Mouse (Mus musculus) forebrain, embryonic 14.5 days (tissue): ENCODE data around the gene Mup11. TPM values are rescaled to one million over a fixed set of nuclear protein-coding genes. Genes with fewer than 3 reads are reported as not detected.
"Not testable (repeated sequence)": the region's sequence is repeated elsewhere in the genome, so short reads cannot be mapped to it uniquely, and the experiment has no call there.

Source experiments
- ATAC-seq: fragments of 200-750 bp; cut with Nextera tagmentation; 2 replicates; pipeline ENCODE4 v1.8.0; 2017; ENCODE audit warnings: mild to moderate bottlenecking, moderate library complexity
- DNase-seq: peaks from one replicate; pipeline ENCODE4 v3.0.0-alpha.2; 2015; ENCODE audit warnings: low spot score
- H3K27ac ChIP-seq: fragments of 300-500 bp; sonication (generic); 2 replicates; pipeline ENCODE4 v1.5.1; 2014; ENCODE audit warnings: low read depth, mild to moderate bottlenecking, control low read depth, low read length, moderate library complexity
- H3K27me3 ChIP-seq: fragments of 300-500 bp; sonication (generic); replicated peaks from 2 replicates; pipeline ENCODE4 v1.6.1; 2014; ENCODE audit warnings: low read length, control low read depth, mixed read lengths; ENCODE audit not compliant: control insufficient read depth, insufficient read depth
- H3K36me3 ChIP-seq: fragments of 300-500 bp; sonication (generic); 2 replicates; pipeline ENCODE4 v1.6.1; 2014; ENCODE audit warnings: low read length, control low read depth; ENCODE audit not compliant: control insufficient read depth, insufficient read depth
- H3K4me1 ChIP-seq: fragments of 300-500 bp; sonication (generic); 2 replicates; pipeline ENCODE4 v1.6.1; 2014; ENCODE audit warnings: antibody characterized with exemption, low read length, control low read depth; ENCODE audit not compliant: control insufficient read depth, insufficient read depth
- H3K4me2 ChIP-seq: fragments of 300-500 bp; sonication (generic); 2 replicates; pipeline ENCODE4 v1.6.1; 2014; ENCODE audit warnings: mild to moderate bottlenecking, control low read depth, low read length
- H3K4me3 ChIP-seq: fragments of 300-500 bp; sonication (generic); 2 replicates; pipeline ENCODE4 v1.5.1; 2014; ENCODE audit warnings: low read depth, low read length, control low read depth
- H3K9ac ChIP-seq: fragments of 300-500 bp; sonication (generic); 2 replicates; pipeline ENCODE4 v1.6.1; 2014; ENCODE audit warnings: mild to moderate bottlenecking, low read length, control low read depth, moderate library complexity
- H3K9me3 ChIP-seq: fragments of 300-500 bp; sonication (generic); replicated peaks from 2 replicates; pipeline ENCODE4 v1.6.1; 2016; ENCODE audit warnings: low read length, control low read depth, mixed read lengths; ENCODE audit not compliant: control insufficient read depth
- WGBS: fragments of 180-500 bp; shearing (Covaris S2); extraction: QIAGEN DNeasy Blood & Tissue Kit; methylation state at CpG from one replicate; pipeline ENCODE4 v1.1.7; 2014; 5-methylcytosine and 5-hydroxymethylcytosine counted together
- polyA plus RNA-seq: library from polyadenylated mRNA; unstranded; fragments of >200 nt; fragmentation: Nextera tagmentation; extraction: Ambion mirVana; gene quantifications from 2 replicates; pipeline ENCODE4 v1.2.1, GENCODE M21; 2014

Gene Mup11
- not detected in 2 replicates for polyA plus RNA-seq

GRCm38 (mm10) chr4:60662311-60662710 lies at the start of gene Mup11:
Gene Mup11 (minus strand): TSS chr4:60662411.
- WGBS, result 88% methylated on average over 3 of the region's 5 CpGs

More at GRCm38 (mm10) chr4:60662311-60662710, at the start of gene Mup11:
- H3K9ac ChIP-seq, H3K4me2 ChIP-seq, H3K27me3 ChIP-seq, H3K27ac ChIP-seq, H3K4me3 ChIP-seq, H3K9me3 ChIP-seq, DNase-seq, ATAC-seq, H3K36me3 ChIP-seq, H3K4me1 ChIP-seq: not testable (repeated sequence)

Other genes with a start within 250 kb of the Mup11 start
- not detected in 2 replicates for gene Mup9, start 240.5 kb downstream of the Mup11 start, polyA plus RNA-seq
- gene Mup1, start 160.5 kb downstream of the Mup11 start, polyA plus RNA-seq, result not detected in 2 replicates
- gene Mup10, start 80.2 kb downstream of the Mup11 start, polyA plus RNA-seq, result not detected in 2 replicates
- gene Mup12, start 78.9 kb upstream of the Mup11 start, polyA plus RNA-seq, result not detected in 2 replicates
- gene Mup22, start 159.1 kb upstream of the Mup11 start, polyA plus RNA-seq, result not detected in 2 replicates